Mouse (Mus musculus): Measurements from ENCODE around the gene Dpf3.

- TF ChIP-seq TAL1 (IDR thresholded peaks at IDR 0.05; ENCODE audit: low read length): no peak
- TF ChIP-seq GATA1 (IDR thresholded peaks at IDR 0.05; ENCODE audit: low read length): no peak
Measured at GRCm38 (mm10) chr12:83179860-83180259, 307.7 kb downstream of the Dpf3 start.

Data from erythroblast, embryonic 14.5 days (primary cell).